In the genomic region with DNA sequence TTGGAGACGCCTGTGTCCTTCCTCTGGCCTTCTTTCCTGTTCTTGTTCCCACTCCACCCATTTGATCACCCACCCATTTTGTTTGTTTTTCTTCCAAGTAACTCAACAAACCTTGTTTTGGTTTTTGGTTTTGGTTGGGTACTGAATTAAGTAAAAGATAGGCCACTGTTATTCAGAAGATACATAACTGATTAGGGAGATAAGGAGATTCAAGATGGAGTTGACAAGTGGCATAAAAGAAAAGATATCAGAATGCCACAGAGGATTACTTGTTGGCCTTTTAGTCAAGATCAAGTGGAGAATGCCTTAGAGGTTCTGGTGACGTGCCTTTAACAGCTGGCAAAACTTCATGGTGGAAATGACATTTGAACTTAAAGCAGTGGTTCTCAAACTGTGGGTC, we compare ENCODE assay signal across 17 mouse cellular contexts. TPM values are rescaled to one million over a fixed set of nuclear protein-coding genes. Genes with fewer than 3 reads are reported as not detected.
DNase-seq lines count a peak whose midpoint lies in the region; ATAC-seq and TF ChIP-seq lines count a peak whose summit lies in the region.
"Had no signal": no experiment of that assay in that cellular context is flagged by ENCODE, and none has a peak within 500 bp of the region (broad histone marks: within the 10 kb centered on the region; RNA-seq: fewer than 3 reads in every experiment).

No protein-coding gene starts in this region.

- WGBS in limb, embryonic 13.5 days, result 80% methylated on average over 2 of the region's 2 CpGs
- 81% methylated on average over 2 of the region's 2 CpGs for WGBS in limb, embryonic 10.5 days
- 55% methylated on average over 2 of the region's 2 CpGs for WGBS in liver, embryonic 13.5 days (ENCODE audit: insufficient replicate concordance)
- 69% methylated on average over 2 of the region's 2 CpGs for WGBS in forebrain, embryonic 11.5 days
- WGBS in midbrain, embryonic 16.5 days, result 70% methylated on average over 2 of the region's 2 CpGs

- no peak for ATAC-seq in erythroblast, adult 5-6 weeks (replicated peaks; ENCODE audit: low FRiP score, poor library complexity, severe bottlenecking)
- ATAC-seq in limb, embryonic 13.5 days (ENCODE audit: low FRiP score, low read depth), result no peak
- ATAC-seq in G1E (ENCODE audit: extremely low read depth, insufficient number of reproducible peaks, low FRiP score, poor library complexity, severe bottlenecking), result no peak
- ATAC-seq in liver, embryonic 13.5 days (ENCODE audit: low read depth), result no peak
- no peak for ATAC-seq in forebrain, embryonic 11.5 days (replicated peaks; ENCODE audit: low FRiP score)
- ATAC-seq in midbrain, embryonic 16.5 days, result no peak

- no peaks in the 10 kb centered on the region for H3K9me3 ChIP-seq in erythroblast, embryonic 14.5 days (ENCODE audit: control insufficient read depth, low read length)
- no peaks in the 10 kb centered on the region for H3K9me3 ChIP-seq in limb, embryonic 13.5 days
- no peaks in the 10 kb centered on the region for H3K9me3 ChIP-seq in limb, embryonic 10.5 days (replicated peaks)
- no peaks in the 10 kb centered on the region for H3K9me3 ChIP-seq in G1E (replicated peaks)
- no peaks in the 10 kb centered on the region for H3K9me3 ChIP-seq in liver, embryonic 13.5 days (replicated peaks)
- H3K9me3 ChIP-seq in forebrain, embryonic 11.5 days (ENCODE audit: control insufficient read depth, low read length), result no peaks in the 10 kb centered on the region
- no peaks in the 10 kb centered on the region for H3K9me3 ChIP-seq in midbrain, embryonic 16.5 days (replicated peaks; ENCODE audit: control insufficient read depth, low read length, poor library complexity, severe bottlenecking)
- H3K9me3 ChIP-seq: forebrain, embryonic 10.5 days; hindbrain, embryonic 15.5 days had no signal

- H3K9ac ChIP-seq in limb, embryonic 13.5 days, result no peak overlapping the region
- peak overlapping the region; percentile 93 for H3K9ac ChIP-seq in liver, embryonic 13.5 days
- H3K9ac ChIP-seq in forebrain, embryonic 11.5 days (ENCODE audit: low read length), result no peak overlapping the region
- no peak overlapping the region for H3K9ac ChIP-seq in midbrain, embryonic 16.5 days (ENCODE audit: low read depth, low read length)

- peaks cover 6% of the 10 kb centered on the region for H3K36me3 ChIP-seq in erythroblast, embryonic 14.5 days (ENCODE audit: control insufficient read depth)
- H3K36me3 ChIP-seq in limb, embryonic 13.5 days, result peaks cover 3% of the 10 kb centered on the region; the same call in 1 of the 2 replicates
- H3K36me3 ChIP-seq in limb, embryonic 10.5 days, result peaks cover 5% of the 10 kb centered on the region; the same call in 1 of the 2 replicates
- H3K36me3 ChIP-seq in G1E (replicated peaks), result peaks cover 32% of the 10 kb centered on the region
- 0 out of 2 replicates have a peak, but pooled peaks cover 5% of the 10 kb centered on the region for H3K36me3 ChIP-seq in liver, embryonic 13.5 days
- no peaks in the 10 kb centered on the region for H3K36me3 ChIP-seq in forebrain, embryonic 11.5 days (ENCODE audit: control insufficient read depth, insufficient read depth, low read length)
- no peaks in the 10 kb centered on the region for H3K36me3 ChIP-seq in midbrain, embryonic 16.5 days (ENCODE audit: control insufficient read depth, insufficient read depth, low read length)
- H3K36me3 ChIP-seq: hindbrain, embryonic 15.5 days had no signal

- no peak for TF ChIP-seq CTCF in G1E (IDR thresholded peaks at IDR 0.05; ENCODE audit: low read depth, low read length)

- peak overlapping the region; percentile 76; the same call in 1 of the 2 replicates for H3K4me2 ChIP-seq in limb, embryonic 13.5 days (replicated peaks)
- H3K4me2 ChIP-seq in liver, embryonic 13.5 days, result peak overlapping the region; percentile 90
- no peak overlapping the region for H3K4me2 ChIP-seq in forebrain, embryonic 11.5 days (ENCODE audit: low read depth, low read length, severe bottlenecking)
- no peak overlapping the region for H3K4me2 ChIP-seq in midbrain, embryonic 16.5 days (ENCODE audit: low read length)

- peaks cover 51% of the 10 kb centered on the region for H3K4me1 ChIP-seq in erythroblast, embryonic 14.5 days (ENCODE audit: control insufficient read depth)
- peaks cover 29% of the 10 kb centered on the region for H3K4me1 ChIP-seq in limb, embryonic 13.5 days
- H3K4me1 ChIP-seq in limb, embryonic 10.5 days, result peaks cover 32% of the 10 kb centered on the region
- peaks cover 50% of the 10 kb centered on the region for H3K4me1 ChIP-seq in G1E (ENCODE audit: insufficient read depth, low read depth, low read length)
- H3K4me1 ChIP-seq in liver, embryonic 13.5 days (replicated peaks), result peaks cover 37% of the 10 kb centered on the region
- peaks cover 5% of the 10 kb centered on the region; the same call in 1 of the 2 replicates for H3K4me1 ChIP-seq in forebrain, embryonic 11.5 days (replicated peaks; ENCODE audit: control insufficient read depth, insufficient read depth, low read length)
- peaks cover 25% of the 10 kb centered on the region for H3K4me1 ChIP-seq in midbrain, embryonic 16.5 days (ENCODE audit: control insufficient read depth, insufficient read depth, low read length)

- no peak for DNase-seq in limb, embryonic 10.5 days (ENCODE audit: low spot score)
- no peak for DNase-seq in G1E (ENCODE audit: low spot score)
- no peak for DNase-seq in liver, embryonic 13.5 days
- no peak for DNase-seq in forebrain, embryonic 11.5 days (ENCODE audit: low spot score)
- DNase-seq: cerebellum, adult 11 months; gastrocnemius, adult 2 months; kidney, postnatal 36 days; layer of hippocampus, postnatal 36 days; retina, postnatal 1 day; spleen, adult 18-20 months; thymus, adult 18-20 months had no signal

- no peak overlapping the region for H3K27ac ChIP-seq in limb, embryonic 13.5 days
- H3K27ac ChIP-seq in limb, embryonic 10.5 days, result no peak overlapping the region
- peak overlapping the region; percentile 39 for H3K27ac ChIP-seq in liver, embryonic 13.5 days
- no peak overlapping the region for H3K27ac ChIP-seq in forebrain, embryonic 11.5 days (ENCODE audit: low read depth, low read length)
- no peak overlapping the region for H3K27ac ChIP-seq in midbrain, embryonic 16.5 days (ENCODE audit: low read length)
- H3K27ac ChIP-seq: forebrain, embryonic 10.5 days; hindbrain, embryonic 15.5 days had no signal

- H3K4me3 ChIP-seq in erythroblast, embryonic 14.5 days (replicated peaks), result peak overlapping the region; percentile 97
- peak overlapping the region; percentile 86; the same call in 1 of the 2 replicates for H3K4me3 ChIP-seq in limb, embryonic 13.5 days
- no peak overlapping the region for H3K4me3 ChIP-seq in limb, embryonic 10.5 days
- H3K4me3 ChIP-seq in G1E (ENCODE audit: low read depth, low read length), result peak overlapping the region; percentile 78
- peak overlapping the region; percentile 90 for H3K4me3 ChIP-seq in liver, embryonic 13.5 days (replicated peaks)
- H3K4me3 ChIP-seq in forebrain, embryonic 11.5 days (ENCODE audit: low read depth, low read length), result no peak overlapping the region
- H3K4me3 ChIP-seq in midbrain, embryonic 16.5 days (ENCODE audit: low read depth, low read length), result no peak overlapping the region

- H3K27me3 ChIP-seq in erythroblast, embryonic 14.5 days (ENCODE audit: control insufficient read depth), result no peaks in the 10 kb centered on the region
- H3K27me3 ChIP-seq in limb, embryonic 13.5 days, result no peaks in the 10 kb centered on the region
- H3K27me3 ChIP-seq in limb, embryonic 10.5 days (ENCODE audit: low read depth, poor library complexity, severe bottlenecking), result no peaks in the 10 kb centered on the region
- H3K27me3 ChIP-seq in G1E (ENCODE audit: insufficient read depth, low read length), result no peaks in the 10 kb centered on the region
- H3K27me3 ChIP-seq in liver, embryonic 13.5 days, result no peaks in the 10 kb centered on the region
- no peaks in the 10 kb centered on the region for H3K27me3 ChIP-seq in forebrain, embryonic 11.5 days (ENCODE audit: control insufficient read depth, insufficient read depth, low read length)
- no peaks in the 10 kb centered on the region for H3K27me3 ChIP-seq in midbrain, embryonic 16.5 days (ENCODE audit: control insufficient read depth, insufficient read depth, low read depth, low read length)
- H3K27me3 ChIP-seq: hindbrain, embryonic 15.5 days had no signal

RNA-seq across cellular contexts. Expression of a gene that starts 1.0 kb away (rescaled TPM):
- 1.8 and 2.0 TPM in 2 replicates for polyA plus RNA-seq in erythroblast, embryonic 14.5 days (2012)
- total RNA-seq in erythroblast, adult 5-6 weeks (2015; ENCODE audit: low replicate concordance), result 4.6 and 6.1 TPM in 2 replicates
- 2.6 and 5.6 TPM in 2 replicates for total RNA-seq in erythroblast, adult 5-6 weeks (2017; ENCODE audit: low replicate concordance)
- polyA plus RNA-seq in limb, embryonic 13.5 days (2015; fragmentation: Nextera tagmentation; extraction: Ambion mirVana), result 52.9 and 53.3 TPM in 2 replicates
- 77.0 and 79.9 TPM in 2 replicates for polyA plus RNA-seq in limb, embryonic 10.5 days (2016; fragmentation: Nextera tagmentation; extraction: Ambion mirVana)
- total RNA-seq in G1E (2014; fragmentation: Nextera tagmentation) (16.9 and 33.6 TPM in 2 replicates), G1E (2017) (29.1 and 29.3 TPM in 2 replicates)
- 43.8 and 47.6 TPM in 2 replicates for polyA plus RNA-seq in G1E (2012)
- 16.7 and 18.5 TPM in 2 replicates for polyA plus RNA-seq in liver, embryonic 13.5 days (2015; fragmentation: Nextera tagmentation; extraction: Ambion mirVana)
- polyA plus RNA-seq in forebrain, embryonic 11.5 days (2014; fragmentation: Nextera tagmentation; extraction: Ambion mirVana), result 57.1 and 62.3 TPM in 2 replicates
- polyA plus RNA-seq in midbrain, embryonic 16.5 days (2015; fragmentation: Nextera tagmentation; extraction: Ambion mirVana), result 63.0 and 64.9 TPM in 2 replicates

RNA-seq across cellular contexts. Expression of a gene that starts 1.3 kb away (rescaled TPM):
- polyA plus RNA-seq in erythroblast, embryonic 14.5 days (2012), result 6.6 and 8.1 TPM in 2 replicates
- total RNA-seq in erythroblast, adult 5-6 weeks (2015; ENCODE audit: low replicate concordance), result 6.9 and 20.5 TPM in 2 replicates
- total RNA-seq in erythroblast, adult 5-6 weeks (2017; ENCODE audit: low replicate concordance), result 2.9 and 3.7 TPM in 2 replicates
- polyA plus RNA-seq in limb, embryonic 13.5 days (2015; fragmentation: Nextera tagmentation; extraction: Ambion mirVana), result 74.2 and 75.8 TPM in 2 replicates
- polyA plus RNA-seq in limb, embryonic 10.5 days (2016; fragmentation: Nextera tagmentation; extraction: Ambion mirVana), result 60.5 and 74.6 TPM in 2 replicates
- total RNA-seq in G1E (2014; fragmentation: Nextera tagmentation) (82.7 and 83.8 TPM in 2 replicates), G1E (2017) (21.8 and 23.4 TPM in 2 replicates)
- 56.7 and 72.3 TPM in 2 replicates for polyA plus RNA-seq in G1E (2012)
- 31.5 and 35.7 TPM in 2 replicates for polyA plus RNA-seq in liver, embryonic 13.5 days (2015; fragmentation: Nextera tagmentation; extraction: Ambion mirVana)
- polyA plus RNA-seq in forebrain, embryonic 11.5 days (2014; fragmentation: Nextera tagmentation; extraction: Ambion mirVana), result 81.0 and 88.0 TPM in 2 replicates
- polyA plus RNA-seq in midbrain, embryonic 16.5 days (2015; fragmentation: Nextera tagmentation; extraction: Ambion mirVana), result 105 and 109 TPM in 2 replicates

RNA-seq across cellular contexts. Expression of a gene that starts 57.2 kb away (rescaled TPM):
- polyA plus RNA-seq in erythroblast, embryonic 14.5 days (2012), result 597 and 661 TPM in 2 replicates
- 1,027 and 1,158 TPM in 2 replicates for total RNA-seq in erythroblast, adult 5-6 weeks (2015; ENCODE audit: low replicate concordance)
- total RNA-seq in erythroblast, adult 5-6 weeks (2017; ENCODE audit: low replicate concordance), result 910 and 1,101 TPM in 2 replicates
- 2,828 and 3,051 TPM in 2 replicates for polyA plus RNA-seq in limb, embryonic 13.5 days (2015; fragmentation: Nextera tagmentation; extraction: Ambion mirVana)
- 3,283 and 3,422 TPM in 2 replicates for polyA plus RNA-seq in limb, embryonic 10.5 days (2016; fragmentation: Nextera tagmentation; extraction: Ambion mirVana)
- 2,671 and 3,097 TPM in 2 replicates for total RNA-seq in G1E (2014; fragmentation: Nextera tagmentation)
- total RNA-seq in G1E (2017), result 4,796 and 5,087 TPM in 2 replicates
- polyA plus RNA-seq in G1E (2012), result 14,052 and 14,774 TPM in 2 replicates
- polyA plus RNA-seq in liver, embryonic 13.5 days (2015; fragmentation: Nextera tagmentation; extraction: Ambion mirVana), result 1,483 and 1,688 TPM in 2 replicates
- polyA plus RNA-seq in forebrain, embryonic 11.5 days (2014; fragmentation: Nextera tagmentation; extraction: Ambion mirVana), result 3,230 and 3,412 TPM in 2 replicates
- polyA plus RNA-seq in midbrain, embryonic 16.5 days (2015; fragmentation: Nextera tagmentation; extraction: Ambion mirVana), result 1,375 and 1,671 TPM in 2 replicates

Comparison
In these comparisons a context has a peak if more than half of its experiments do, and no peak if none do; other contexts are left out.
1. H3K4me3 ChIP-seq: peak in erythroblast, embryonic 14.5 days (single experiment), limb, embryonic 13.5 days (single experiment), G1E (single experiment) and liver, embryonic 13.5 days (single experiment); none in limb, embryonic 10.5 days (single experiment), forebrain, embryonic 11.5 days (single experiment) and midbrain, embryonic 16.5 days (single experiment).
2. H3K4me2 ChIP-seq: peak in limb, embryonic 13.5 days (single experiment) and liver, embryonic 13.5 days (single experiment); none in forebrain, embryonic 11.5 days (single experiment) and midbrain, embryonic 16.5 days (single experiment).